Mouse (Mus musculus) ES-E14 (cell line): Measurements from ENCODE around the gene Wdr73. TPM values are rescaled to one million over a fixed set of nuclear protein-coding genes. Genes with fewer than 3 reads are reported as not detected.

Source experiments
- DNase-seq: peaks from one replicate; pipeline ENCODE4 v3.0.0-alpha.2; 2013; ENCODE audit warnings: low read depth, low spot score
- H3K27ac ChIP-seq: 2 replicates; pipeline ENCODE4 v1.5.1; 2012; ENCODE audit warnings: low read depth, mild to moderate bottlenecking, low read length, moderate library complexity, mixed read lengths; ENCODE audit not compliant: poor library complexity, insufficient read depth, severe bottlenecking
- H3K36me3 ChIP-seq: 2 replicates; pipeline ENCODE4 v1.6.1; 2012; ENCODE audit warnings: mild to moderate bottlenecking, low read length, moderate library complexity, mixed read lengths; ENCODE audit not compliant: control insufficient read depth, poor library complexity, insufficient read depth, severe bottlenecking
- H3K4me1 ChIP-seq, 2 experiments: fragments of 150-350 bp in 1 of 2; sonication (generic) in 1 of 2; 2 replicates each; pipeline ENCODE4 v1.6.1; 2012; ENCODE audit warnings: low read length in 2 of 2, mild to moderate bottlenecking in 1 of 2, mixed read lengths in 1 of 2; ENCODE audit not compliant: control insufficient read depth in 2 of 2, insufficient read depth in 2 of 2, poor library complexity in 1 of 2
- H3K4me3 ChIP-seq, 2 experiments: fragments of 150-350 bp in 1 of 2; sonication (generic) in 1 of 2; 2 replicates each; pipeline ENCODE4 v1.5.1; 2012; ENCODE audit warnings: low read length in 2 of 2, low read depth in 1 of 2, mild to moderate bottlenecking in 1 of 2, mixed read lengths in 1 of 2; ENCODE audit not compliant: insufficient read depth in 1 of 2, poor library complexity in 1 of 2, severe bottlenecking in 1 of 2
- H3K9ac ChIP-seq: 2 replicates; pipeline ENCODE4 v1.6.1; 2012; ENCODE audit warnings: low read depth, mild to moderate bottlenecking, low read length, mixed read lengths; ENCODE audit not compliant: poor library complexity, insufficient read depth, severe bottlenecking
- H3K9me3 ChIP-seq: fragments of 150-350 bp; sonication (generic); 2 replicates; pipeline ENCODE4 v1.6.1; 2012; ENCODE audit warnings: low read depth, mild to moderate bottlenecking, low read length; ENCODE audit not compliant: control insufficient read depth, insufficient read depth
- CHD2 ChIP-seq: IDR thresholded peaks from 2 replicates; pipeline ENCODE4 v1.6.1; 2014; ENCODE audit warnings: mild to moderate bottlenecking, low read depth, low read length, inconsistent platforms
- HCFC1 ChIP-seq: IDR thresholded peaks from 2 replicates; pipeline ENCODE4 v1.6.1; 2012; ENCODE audit warnings: low read length, inconsistent platforms, borderline replicate concordance; ENCODE audit not compliant: insufficient read depth
- MAFK ChIP-seq: IDR thresholded peaks from 2 replicates; pipeline ENCODE4 v1.6.1; 2014; ENCODE audit warnings: mild to moderate bottlenecking, low read depth, low read length, inconsistent platforms; ENCODE audit not compliant: insufficient read depth
- ZC3H11A ChIP-seq: IDR thresholded peaks from 2 replicates; pipeline ENCODE4 v1.6.1; 2012; ENCODE audit warnings: low read depth, mild to moderate bottlenecking, inconsistent platforms, low read length, borderline replicate concordance
- ZNF384 ChIP-seq: IDR thresholded peaks from 2 replicates; pipeline ENCODE4 v1.6.1; 2012; ENCODE audit warnings: low read depth, low read length, inconsistent platforms
- in situ Hi-C, 2 experiments: fragments of 600-800 bp; cut with MboI; formaldehyde crosslinking; loops; one replicate each; pipeline ENCODE4 v1.15.1; 2025; ENCODE audit warnings: low sequenced_read_pairs in 2 of 2, inconsistent platforms in 1 of 2; ENCODE audit not compliant: unreplicated experiment in 2 of 2
- total RNA-seq: library from RNA; depleted of rRNA; stranded (reverse); fragments of 300-350 nt; gene quantifications from 2 replicates; pipeline ENCODE4 v1.2.3, GENCODE M21; 2012

Wdr73 gene
- total RNA-seq, 1 experiment, result 38.2 TPM

- Histone ChIP-seq H3K4me3 (no peak overlapping the region), H3K27ac (no peak overlapping the region), H3K36me3 (peaks cover 6% of the 10 kb centered on the region), H3K9me3 (no peaks in the 10 kb centered on the region), H3K9ac (no peak overlapping the region), H3K4me1 (peaks cover 0 to 15% of the 10 kb centered on the region in 2 experiments; a peak in 1 of 4 replicates)
- no peak for DNase-seq
- in situ Hi-C loops, result no loop called here
- TF ChIP-seq MAFK (no peak), ZC3H11A (no peak), CHD2 (no peak), HCFC1 (no peak), ZNF384 (no peak)
Measured at GRCm38 (mm10) chr7:80919647-80920008, 18.6 kb upstream of the Wdr73 start.

- in situ Hi-C loops, result no loop called here
- H3K4me3 ChIP-seq, result no peak overlapping the region
Measured at GRCm38 (mm10) chr7:80918982-80919646, 18.0 kb upstream of the Wdr73 start.

GRCm38 (mm10) chr7:80917916-80918465, 16.9 kb upstream of the Wdr73 start:
- no peak for DNase-seq
- no peak for TF ChIP-seq HCFC1
- no peak for TF ChIP-seq ZNF384
- no peak for TF ChIP-seq MAFK
- no peak for TF ChIP-seq CHD2
- no peak for TF ChIP-seq ZC3H11A
- H3K27ac ChIP-seq, result no peak overlapping the region
- in situ Hi-C loops, result no loop called here
- H3K36me3 ChIP-seq, result peaks cover 6% of the 10 kb centered on the region
- no peak overlapping the region for H3K9ac ChIP-seq
- H3K4me3 ChIP-seq, result no peak overlapping the region
- H3K4me1 ChIP-seq, result peaks cover 2 to 17% of the 10 kb centered on the region in 2 experiments; a peak in 2 of 4 replicates
- H3K9me3 ChIP-seq, result no peaks in the 10 kb centered on the region

More at GRCm38 (mm10) chr7:80918982-80919646, 18.0 kb upstream of the Wdr73 start:
- H3K9ac ChIP-seq, result no peak overlapping the region
- TF ChIP-seq CHD2, result no peak
- peaks cover 6% of the 10 kb centered on the region for H3K36me3 ChIP-seq
- peaks cover under 1 to 15% of the 10 kb centered on the region in 2 experiments; a peak in 2 of 4 replicates for H3K4me1 ChIP-seq
- H3K9me3 ChIP-seq, result no peaks in the 10 kb centered on the region
- no peak overlapping the region for H3K27ac ChIP-seq
- DNase-seq, result no peak

GRCm38 (mm10) chr7:80912496-80912895, 11.4 kb upstream of the Wdr73 start:
- Histone ChIP-seq H3K4me3 (no peak overlapping the region), H3K36me3 (peaks cover 10% of the 10 kb centered on the region), H3K4me1 (peaks cover 4 to 16% of the 10 kb centered on the region in 2 experiments; a peak in 2 of 4 replicates), H3K9me3 (no peaks in the 10 kb centered on the region), H3K9ac (no peak overlapping the region), H3K27ac (0 out of 2 replicates have a peak overlapping the region, but pooled peaks have one; percentile 1)
- TF ChIP-seq ZC3H11A (no peak), MAFK (no peak), CHD2 (no peak), ZNF384 (no peak), HCFC1 (no peak)
- DNase-seq, result no peak
- in situ Hi-C loops, result no loop called here
